Mouse (Mus musculus): Measurements from ENCODE around the gene Dennd5a. TPM values are rescaled to one million over a fixed set of nuclear protein-coding genes. Genes with fewer than 3 reads are reported as not detected.

Dennd5a gene
- polyA plus RNA-seq, 1 experiment from 2014 or later = 9.4 TPM

DNA sequence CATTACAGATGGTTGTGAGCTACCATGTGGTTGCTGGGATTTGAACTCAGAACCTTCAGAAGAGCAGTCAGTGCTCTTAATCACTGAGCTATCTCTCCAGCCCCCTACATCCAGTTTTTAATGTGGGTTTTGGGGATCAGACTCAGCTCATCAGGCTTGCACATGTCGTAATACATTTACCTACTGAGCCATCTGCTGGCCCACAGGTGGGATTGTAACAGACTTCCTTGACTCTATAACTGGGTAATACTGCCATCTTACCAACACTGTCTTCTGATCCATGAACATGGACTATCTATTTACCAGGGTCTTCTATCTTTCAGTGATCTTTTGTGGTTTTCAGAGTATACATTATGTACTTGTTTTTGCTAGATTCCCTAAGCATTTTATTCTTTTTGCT lies 74.0 kb downstream of the Dennd5a start:
- no peak for DNase-seq (ENCODE audit: low spot score)

DNA sequence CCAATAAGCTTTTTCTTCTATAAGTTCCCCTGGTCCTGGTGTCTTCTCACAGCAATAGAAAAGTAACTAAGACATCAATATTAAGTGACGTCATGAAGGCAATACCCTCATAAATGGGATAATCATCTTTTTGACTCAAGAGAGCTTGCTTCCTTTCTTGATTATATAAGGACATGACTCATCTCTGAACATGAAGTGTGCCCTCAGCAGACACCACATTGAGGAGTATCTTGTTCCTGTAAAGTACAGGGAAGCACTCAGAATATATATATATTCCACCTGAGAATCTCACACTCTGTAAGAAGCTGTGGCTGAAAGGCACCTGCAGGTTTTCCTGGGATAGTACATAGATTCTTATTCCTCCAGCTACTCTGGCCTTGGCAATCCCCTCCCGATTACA lies 77.7 kb downstream of the Dennd5a start:
- DNase-seq (ENCODE audit: low spot score) = no peak

DNA sequence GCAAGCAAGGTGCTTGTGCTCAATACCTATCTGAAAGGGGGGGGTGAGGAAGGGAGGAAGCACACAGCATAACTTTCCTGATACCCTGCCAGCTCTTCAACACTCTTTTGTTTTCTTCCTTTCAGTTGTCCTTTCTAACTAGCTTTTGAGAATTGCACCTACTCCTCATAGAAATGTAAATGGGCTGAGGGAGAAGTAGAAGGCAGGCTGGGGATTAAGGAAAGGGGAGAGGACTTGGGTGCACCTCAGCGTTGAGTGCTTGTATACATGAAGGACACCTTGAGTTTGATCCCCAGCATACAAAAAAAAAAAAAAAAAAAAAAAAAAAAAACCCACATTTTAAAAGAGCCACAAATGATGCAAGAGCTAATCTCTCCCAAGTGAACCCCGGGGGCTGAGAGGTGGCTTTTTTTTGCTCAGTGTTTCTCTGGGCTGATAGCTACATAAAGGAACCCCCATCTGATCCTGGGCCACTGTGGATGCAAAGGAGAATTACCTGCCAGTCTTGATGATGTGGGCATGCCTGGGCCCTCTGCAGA lies 78.6 kb downstream of the Dennd5a start:
- DNase-seq (ENCODE audit: low spot score) = no peak

DNA sequence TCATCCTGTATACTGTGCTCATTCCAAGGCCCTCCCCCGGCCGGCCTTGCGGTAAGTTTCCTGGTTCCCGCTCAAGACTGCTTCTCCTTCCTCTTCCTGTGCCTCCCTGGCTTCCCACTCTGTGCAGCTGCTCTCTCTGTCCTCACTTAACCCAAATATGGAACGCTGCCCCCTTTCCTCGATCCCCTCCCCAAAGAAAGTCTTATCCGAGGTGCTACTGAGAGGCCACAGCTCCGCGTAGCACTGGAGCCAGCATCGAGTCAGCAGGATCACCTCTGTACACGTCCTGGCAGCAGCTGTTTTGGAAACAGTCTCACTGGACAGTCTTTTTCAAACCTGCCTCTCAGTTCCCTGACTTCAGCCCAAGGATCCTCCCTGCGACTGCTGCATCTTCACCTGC lies 81.1 kb downstream of the Dennd5a start:
- DNase-seq (ENCODE audit: low spot score) = no peak

DNA sequence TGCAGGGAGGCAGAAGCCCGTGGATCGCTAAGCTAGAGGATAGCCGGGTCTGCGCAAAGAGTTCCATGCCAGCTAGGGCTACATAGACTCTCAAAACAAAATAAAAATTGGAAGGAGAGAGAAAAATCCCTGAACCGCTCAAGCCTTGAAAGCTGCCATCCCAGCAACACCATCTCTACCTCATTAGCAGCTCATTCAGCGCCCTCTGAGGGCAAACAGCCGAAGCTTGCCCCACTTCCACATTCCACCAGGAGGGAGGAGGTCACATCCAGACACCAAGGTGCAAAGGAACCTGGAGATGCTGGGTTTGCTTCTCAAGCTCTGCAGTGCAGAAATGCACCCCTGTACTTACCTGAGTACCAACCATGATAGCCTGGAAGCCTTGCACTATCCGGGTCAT lies 84.2 kb downstream of the Dennd5a start:
- DNase-seq (ENCODE audit: low spot score) = no peak

DNA sequence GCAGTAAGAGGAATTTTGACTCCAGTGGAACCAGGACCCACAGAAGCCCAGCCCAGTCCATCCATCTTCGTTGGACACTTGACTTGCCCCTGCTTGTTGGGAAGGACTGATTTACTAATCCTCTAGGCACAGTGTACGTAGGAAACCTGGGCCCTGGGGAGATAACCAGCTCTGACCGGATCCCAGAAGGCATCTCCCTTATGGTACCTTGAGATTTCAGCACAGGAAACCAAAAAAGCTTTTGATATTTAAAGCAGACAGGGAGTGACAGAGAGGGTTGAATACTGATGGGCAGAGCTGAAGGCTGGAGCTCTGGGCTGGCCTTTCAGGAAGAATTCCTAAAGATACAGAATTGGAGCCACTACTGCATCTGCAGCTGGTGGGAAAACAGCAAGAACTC lies 84.7 kb downstream of the Dennd5a start:
- DNase-seq (ENCODE audit: low spot score) = no peak

DNA sequence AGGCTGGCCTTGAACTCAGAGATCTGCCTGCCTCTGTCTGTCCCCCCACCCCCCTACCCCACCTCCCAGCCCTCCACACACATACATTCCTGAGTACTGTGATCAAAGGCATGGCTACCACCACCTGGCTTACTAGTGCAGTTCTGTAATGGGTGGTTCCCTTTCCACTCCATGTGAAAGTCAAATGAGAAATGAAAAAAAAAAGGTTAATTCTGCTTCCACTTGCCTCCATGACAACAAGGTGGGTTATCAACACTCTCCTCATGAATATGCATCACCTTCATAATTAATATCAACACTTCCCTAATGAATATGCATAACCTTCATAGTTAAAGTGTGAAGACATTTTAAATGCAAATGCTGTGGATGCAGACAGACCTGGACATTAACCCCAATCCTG lies 85.2 kb downstream of the Dennd5a start:
- no peak for DNase-seq (ENCODE audit: low spot score)

DNA sequence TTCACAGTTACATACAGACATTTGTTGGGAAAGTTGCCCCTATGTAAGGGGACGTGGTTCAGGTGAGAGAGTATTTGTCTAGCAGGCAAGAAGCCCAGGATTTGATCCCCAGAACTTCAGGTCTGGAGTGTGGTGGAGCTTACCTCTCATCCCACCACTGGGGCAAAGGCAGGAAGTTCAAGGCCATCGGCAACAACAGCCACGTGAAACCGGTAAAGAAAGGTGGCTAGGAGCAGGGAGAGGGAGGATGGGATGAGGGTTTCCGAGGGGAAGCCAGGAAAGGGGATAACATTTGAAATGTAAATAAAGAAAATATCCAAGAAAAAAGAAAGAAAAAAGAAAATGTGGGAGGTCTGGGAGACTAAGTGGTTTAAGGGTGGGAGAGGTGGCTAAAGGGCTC lies 87.1 kb downstream of the Dennd5a start:
- DNase-seq (ENCODE audit: low spot score) = no peak

DNA sequence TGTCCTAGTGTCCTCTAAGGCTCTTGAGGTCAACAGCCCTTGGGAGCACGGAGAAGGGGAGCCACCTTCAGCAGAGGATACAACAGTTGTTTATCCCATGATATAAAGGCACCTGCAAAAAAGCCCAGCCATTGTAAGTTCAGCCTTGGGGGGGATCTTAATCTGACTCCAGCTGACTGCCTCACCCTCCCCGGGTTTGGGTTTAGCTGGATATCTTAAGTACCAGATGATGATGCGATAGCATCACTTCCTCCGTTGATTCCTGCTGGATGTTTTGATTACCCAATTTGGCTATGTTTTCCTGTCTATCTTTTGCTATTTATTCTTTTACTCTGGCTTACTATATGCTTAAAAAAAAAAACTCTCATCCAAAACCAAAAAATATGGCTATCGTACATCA lies 89.0 kb downstream of the Dennd5a start:
- no peak for DNase-seq (ENCODE audit: low spot score)

DNA sequence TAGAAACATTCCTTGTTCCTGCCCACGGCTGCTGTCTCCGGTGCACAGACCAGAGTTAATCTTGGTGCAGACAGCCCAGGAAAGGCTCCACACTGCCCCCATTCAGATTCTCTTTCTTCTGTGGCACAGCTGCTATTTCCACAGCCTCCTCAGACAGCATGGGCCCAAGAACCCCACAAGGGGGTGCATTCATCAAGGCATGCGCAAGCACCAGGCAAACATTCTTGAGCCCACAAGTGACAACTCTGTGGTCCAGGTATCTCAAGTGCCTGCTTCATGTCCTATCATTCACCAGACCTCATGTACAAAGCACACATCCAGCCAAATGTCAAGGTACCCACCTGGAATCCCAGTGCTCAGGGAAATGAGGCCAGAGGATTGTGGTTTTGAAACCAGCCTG lies 91.8 kb downstream of the Dennd5a start:
- no peak for DNase-seq (ENCODE audit: low spot score)

DNA sequence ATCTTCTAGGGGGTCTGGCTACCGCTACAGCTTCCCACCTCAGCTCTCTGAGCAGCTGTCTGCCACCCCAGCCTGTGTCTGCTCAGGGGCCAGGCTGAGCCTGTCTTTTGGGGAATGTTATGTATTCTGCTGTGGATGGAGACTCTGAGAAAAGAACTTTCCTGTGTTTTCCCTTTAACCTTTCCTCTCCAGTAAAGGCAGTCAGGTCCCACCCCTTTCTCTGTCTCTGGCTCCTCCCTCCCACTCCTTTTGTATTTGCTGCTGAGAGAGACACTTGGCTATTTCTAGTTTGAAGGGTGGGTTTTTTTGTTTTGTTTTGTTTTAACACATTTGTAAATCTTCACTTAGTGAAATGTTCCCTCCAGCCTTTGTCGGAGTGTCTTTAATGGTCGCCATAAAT lies 93.6 kb downstream of the Dennd5a start:
- no peak for DNase-seq (ENCODE audit: low spot score)

DNA sequence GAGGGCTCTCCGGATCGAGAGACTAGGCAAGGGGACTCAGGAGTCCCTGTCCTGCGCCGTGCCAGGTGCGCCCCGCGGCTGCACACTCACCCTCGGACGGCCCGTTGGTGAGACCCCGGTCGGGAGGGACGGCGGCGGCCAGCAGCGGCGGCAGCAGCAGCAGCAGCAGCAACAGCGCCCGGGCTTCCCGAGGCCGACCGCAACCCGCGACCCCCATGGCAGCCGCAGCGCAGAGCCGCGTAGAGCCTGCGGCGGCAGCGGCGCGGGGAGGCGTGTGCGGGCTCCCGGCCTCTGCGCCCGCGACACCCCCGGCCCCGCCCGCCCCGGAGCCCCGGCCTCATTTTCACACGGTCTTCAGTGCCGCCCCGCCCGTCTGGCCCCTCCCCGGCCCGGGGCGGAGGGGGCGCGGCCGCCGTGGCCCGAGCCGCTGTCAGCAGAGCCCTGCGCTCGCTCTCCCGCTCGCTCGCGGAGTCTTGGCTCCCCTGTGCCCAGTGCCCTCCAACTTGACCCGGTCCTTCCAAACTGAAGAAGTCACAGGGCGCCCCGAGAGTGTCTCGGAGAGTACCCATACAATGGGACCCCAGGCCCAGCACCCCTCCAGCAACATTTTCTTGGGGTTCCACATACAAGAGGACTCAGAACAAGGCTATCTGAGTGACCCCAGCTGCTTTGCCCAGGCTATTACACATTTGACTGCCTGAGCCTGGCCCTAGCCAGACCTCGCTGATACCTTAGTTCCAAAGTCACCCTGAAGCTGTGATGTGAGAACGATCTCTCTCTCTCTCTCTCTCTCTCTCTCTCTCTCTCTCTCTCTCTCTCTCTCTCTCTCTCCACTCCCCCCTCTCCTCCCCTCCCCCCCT lies 94.7 kb downstream of the Dennd5a start, which contains the start of gene Scube2:
Gene Scube2, minus strand, starts transcription at position 310 of the 860 bp plus-strand sequence.
- DNase-seq (ENCODE audit: low spot score) = no peak

DNA sequence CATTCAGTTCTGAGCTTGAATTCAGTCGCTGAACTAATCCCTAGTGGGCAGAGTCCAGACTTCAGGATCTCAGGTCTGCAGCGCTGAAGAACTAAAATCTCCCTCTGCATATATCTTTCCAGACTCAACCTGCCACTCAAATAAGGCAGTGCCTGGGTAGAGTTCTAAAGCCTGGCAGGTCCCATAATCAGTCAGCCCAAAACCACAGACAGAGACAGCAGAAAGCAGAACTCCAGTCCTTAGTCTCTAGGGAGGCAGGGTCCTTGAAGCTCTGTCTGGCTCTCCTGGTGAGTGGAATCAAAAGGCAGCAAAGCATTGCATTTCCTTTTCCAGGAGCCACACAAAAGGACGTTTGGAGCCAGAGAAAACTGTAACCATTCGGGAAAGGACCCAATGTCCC lies 96.7 kb downstream of the Dennd5a start:
- no peak for DNase-seq (ENCODE audit: low spot score)

DNA sequence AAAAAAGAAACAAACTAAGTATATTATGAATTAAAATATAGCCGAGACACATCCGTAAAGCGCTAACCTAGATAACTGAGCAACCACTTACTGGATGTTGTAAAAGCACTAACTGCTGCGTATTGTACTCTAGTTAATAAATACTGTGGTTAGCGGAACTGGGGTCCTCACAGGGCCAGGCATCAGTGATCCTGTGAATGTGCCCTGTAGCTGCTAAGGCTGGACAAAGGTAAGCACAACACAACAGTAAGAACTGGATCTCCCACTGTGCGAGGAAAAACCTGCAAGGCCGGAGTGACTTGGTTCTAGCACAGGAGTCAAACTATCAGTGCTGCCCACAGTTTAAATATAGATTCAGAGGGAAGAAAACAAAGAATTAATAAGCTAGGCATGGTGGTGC lies 100.1 kb downstream of the Dennd5a start:
- no peak for DNase-seq (ENCODE audit: low spot score)

DNA sequence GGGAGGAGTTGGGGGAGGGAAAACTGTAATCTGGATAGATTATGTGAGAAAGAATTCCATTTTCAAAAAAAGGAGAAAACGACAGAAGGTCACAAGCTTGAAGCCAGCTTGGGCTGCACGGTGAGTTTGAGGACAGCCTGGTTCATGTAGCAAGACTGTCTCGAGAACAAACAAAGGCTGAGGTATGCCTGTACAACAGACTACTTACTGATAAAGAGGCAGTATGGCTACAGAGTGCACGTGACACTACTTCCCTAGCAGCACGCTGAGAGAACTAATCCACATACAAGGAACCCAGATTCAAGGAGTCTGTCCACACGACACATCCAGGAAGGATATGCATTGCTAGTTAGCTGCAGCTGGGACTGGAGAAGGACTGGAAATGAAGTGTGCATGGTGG lies 100.9 kb downstream of the Dennd5a start:
- DNase-seq (ENCODE audit: low spot score) = no peak

DNA sequence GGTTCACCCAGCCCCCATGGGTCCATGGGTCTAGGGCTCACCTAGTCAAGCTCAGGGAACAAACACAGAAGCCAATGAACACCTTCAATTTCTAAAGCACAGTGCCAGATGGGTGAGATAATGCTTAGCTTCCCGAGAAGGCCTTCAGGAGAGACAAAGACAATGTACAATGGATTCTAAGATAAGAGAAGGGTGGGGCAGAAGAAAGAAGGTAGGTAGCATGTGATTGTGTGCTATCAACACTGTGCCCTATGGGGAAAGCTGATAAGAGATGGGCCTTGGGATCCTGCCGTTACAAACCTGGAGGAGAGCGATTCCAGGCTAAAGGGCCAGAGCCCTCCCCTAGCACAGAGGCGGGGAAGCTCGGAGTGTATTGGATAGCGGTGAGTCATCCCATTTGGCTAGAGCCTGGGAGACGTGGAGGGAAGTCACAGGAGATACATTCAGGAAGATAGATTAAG lies 107.5 kb downstream of the Dennd5a start:
- no peak for DNase-seq (ENCODE audit: low spot score)

DNA sequence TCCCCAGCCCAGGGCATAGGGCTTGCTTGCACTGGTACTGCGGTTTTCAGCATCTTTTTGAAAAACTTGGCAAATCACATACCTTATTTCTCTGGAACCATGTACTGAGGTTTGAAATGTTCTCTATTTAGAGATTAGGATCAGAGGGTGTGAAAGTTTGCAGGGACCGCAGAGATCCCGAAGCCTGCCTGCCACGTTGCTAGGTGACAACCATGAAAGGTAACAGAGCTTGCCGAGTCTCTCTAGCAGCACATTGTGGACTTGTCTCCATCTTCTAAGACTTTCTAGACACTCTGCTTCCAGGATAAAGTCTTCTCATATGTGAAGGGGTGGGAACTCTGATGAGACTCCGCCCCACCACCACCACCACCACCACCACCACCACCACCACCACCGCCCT lies 108.3 kb downstream of the Dennd5a start:
- DNase-seq (ENCODE audit: low spot score) = no peak

DNA sequence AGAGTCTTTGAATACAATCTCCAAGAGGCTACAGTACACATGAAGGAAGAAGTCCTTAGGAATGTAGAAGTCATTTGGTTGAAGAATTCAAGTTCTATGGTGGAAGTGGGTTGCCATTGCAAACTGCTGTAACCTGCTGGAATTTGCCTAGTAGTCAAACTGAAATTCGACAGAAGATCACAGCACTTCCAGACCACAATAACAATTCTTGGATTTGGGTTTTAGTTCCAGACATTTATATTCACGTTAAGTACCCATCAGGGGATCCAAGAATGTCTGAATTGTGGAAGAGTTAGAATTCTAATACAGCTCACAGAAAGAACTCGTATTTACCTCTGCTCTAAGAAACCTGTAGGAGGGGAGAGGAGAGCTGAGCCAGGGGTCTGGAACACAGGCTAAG lies 109.7 kb downstream of the Dennd5a start:
- DNase-seq (ENCODE audit: low spot score) = no peak

DNA sequence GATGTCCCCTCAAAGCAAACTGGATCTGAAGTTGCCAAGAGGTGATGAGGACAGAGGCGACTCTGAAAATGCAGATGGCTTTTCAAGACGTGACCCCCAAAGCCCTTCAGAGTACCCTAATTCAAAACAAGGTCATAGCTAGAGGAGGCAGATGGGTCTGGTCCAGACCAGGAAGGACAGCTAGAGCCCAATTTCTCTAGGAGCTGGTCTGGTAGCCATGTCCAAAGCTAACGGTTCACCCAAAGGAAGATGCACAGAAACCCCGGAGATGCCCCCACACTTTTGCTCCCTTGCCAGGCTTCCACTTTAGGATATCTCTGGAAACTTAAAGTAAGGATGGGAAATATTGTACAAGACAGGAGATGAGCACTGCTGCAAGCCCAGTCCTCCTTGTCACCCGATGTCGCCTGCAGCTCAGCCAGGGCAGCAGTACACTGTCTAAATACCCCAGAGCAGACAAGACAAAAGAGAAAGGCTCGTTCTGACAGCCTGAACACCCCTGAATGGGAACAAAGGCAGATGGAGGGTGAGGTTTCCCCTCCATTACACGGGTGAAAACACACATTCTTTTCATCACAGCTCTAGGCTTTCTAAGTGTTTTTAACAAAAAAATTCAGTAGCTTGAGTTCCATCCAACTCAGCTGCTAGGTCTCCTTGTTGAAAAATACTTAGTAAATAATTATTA lies 110.4 kb downstream of the Dennd5a start:
- no peak for DNase-seq (ENCODE audit: low spot score)

DNA sequence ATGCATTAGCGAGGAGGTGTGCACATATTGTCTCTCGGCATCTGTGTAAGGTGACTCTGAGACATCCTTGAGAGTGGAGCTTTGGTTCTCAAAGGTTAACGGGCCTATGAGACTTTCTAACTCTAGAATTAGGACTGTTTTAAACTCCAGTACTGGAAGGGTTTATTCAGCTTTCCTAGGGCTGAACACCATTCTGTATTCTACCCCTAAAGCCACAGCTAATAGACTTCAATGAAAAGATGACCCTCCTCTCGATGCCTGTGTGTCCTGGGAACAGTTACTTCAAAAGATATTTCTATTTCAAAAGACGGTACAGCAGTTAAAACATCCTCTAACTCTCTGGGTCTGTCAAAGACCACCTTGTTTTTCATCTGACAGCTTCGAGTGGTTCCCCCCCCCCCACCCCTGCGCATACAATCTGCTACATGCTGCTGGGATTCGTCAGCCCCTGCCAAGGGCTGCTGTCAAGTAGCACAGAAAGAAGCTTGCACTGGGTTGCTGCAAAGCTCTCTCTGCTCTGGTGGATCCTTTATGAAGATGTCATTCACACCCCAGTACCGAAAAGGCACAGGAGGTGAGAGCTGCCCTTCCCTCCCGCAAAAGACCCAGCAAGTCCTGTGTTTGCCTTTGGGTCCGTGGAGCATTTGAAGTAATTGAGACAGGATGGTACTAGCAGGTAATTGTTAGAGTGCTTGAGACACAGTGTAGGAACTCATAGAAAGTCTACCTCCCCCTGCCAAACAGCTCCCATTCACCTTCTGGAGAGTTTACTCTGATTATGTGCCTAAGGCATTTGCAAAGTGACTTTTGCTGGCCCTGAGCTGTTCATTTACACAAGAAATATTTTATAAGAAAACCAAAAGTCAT lies 111.2 kb downstream of the Dennd5a start:
- no peak for DNase-seq (ENCODE audit: low spot score)

DNA sequence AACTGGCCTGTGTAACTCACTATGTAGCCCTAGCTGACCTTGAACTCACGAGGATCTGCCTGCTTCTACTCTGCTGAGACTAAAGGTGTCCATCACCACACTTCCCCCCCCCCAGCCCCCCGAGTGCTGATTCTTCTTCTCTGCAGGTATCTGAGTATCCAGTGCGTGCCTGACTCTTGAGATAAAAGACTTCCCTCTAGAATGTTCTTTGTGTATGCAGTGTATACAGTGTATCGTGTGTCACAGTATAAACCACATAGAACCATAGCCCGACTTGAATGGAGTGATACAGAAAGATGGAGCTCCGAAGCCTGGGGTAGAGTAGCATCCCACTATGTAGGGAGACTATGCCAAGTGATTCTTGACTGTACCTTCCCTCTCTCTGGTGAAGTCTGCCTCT lies 116.2 kb downstream of the Dennd5a start:
- no peak for DNase-seq (ENCODE audit: low spot score)
